Comparison of ENCODE assay signal across 13 mouse cellular contexts in the genomic region with DNA sequence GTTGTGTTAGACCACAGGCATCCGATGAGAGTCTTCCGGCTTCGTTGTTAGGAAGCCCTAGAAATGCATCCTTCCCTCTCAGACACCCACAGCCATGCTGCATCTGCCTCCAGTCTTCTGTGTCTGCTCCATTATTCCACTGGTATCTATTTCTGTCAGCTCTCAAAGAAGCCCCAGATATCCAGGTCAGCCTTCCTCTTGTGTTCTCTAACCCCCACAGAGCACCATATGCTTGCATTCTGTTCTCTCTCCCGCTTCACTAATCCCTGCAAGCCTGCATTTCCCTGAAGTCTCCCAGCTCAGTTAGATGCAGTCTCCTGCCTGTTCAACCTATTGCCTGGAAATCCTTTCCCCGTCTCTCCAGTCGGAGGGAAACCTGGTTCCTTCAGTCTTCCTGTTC. TPM values are rescaled to one million over a fixed set of nuclear protein-coding genes. Genes with fewer than 3 reads are reported as not detected.
DNase-seq lines count a peak whose midpoint lies in the region; ATAC-seq and TF ChIP-seq lines count a peak whose summit lies in the region.
"Had no signal": no experiment of that assay in that cellular context is flagged by ENCODE, and none has a peak within 500 bp of the region (broad histone marks: within the 10 kb centered on the region; RNA-seq: fewer than 3 reads in every experiment).

No protein-coding gene starts in this region.

- no peak overlapping the region for H3K9ac ChIP-seq in hindbrain, postnatal 0 days (replicated peaks; ENCODE audit: low read length)
- no peak overlapping the region for H3K9ac ChIP-seq in hindbrain, embryonic 12.5 days
- no peak overlapping the region for H3K9ac ChIP-seq in neural tube, embryonic 15.5 days (replicated peaks)
- H3K9ac ChIP-seq: embryonic facial prominence, embryonic 15.5 days; heart, embryonic 13.5 days had no signal

- ATAC-seq in hindbrain, postnatal 0 days: no peak
- no peak for ATAC-seq in hindbrain, embryonic 12.5 days (ENCODE audit: low FRiP score)
- no peak for ATAC-seq in neural tube, embryonic 15.5 days (ENCODE audit: low FRiP score)

- 28% methylated on average over 6 of the region's 6 CpGs for WGBS in hindbrain, postnatal 0 days
- 55% methylated on average over 6 of the region's 6 CpGs for WGBS in hindbrain, embryonic 12.5 days
- 67% methylated on average over 6 of the region's 6 CpGs for WGBS in neural tube, embryonic 15.5 days

- TF ChIP-seq CTCF in hindbrain, postnatal 0 days (IDR thresholded peaks at IDR 0.05; ENCODE audit: low read depth): no peak

- DNase-seq in hindbrain, postnatal 0 days (ENCODE audit: low spot score): peak; percentile 45
- DNase-seq in cerebellum, adult 9-11 months: peak; percentile 98
- peak; percentile 27 to 43 for DNase-seq in layer of hippocampus, postnatal 36 days
- DNase-seq in retina, postnatal 1 day: peak; percentile 85
- no peak for DNase-seq in urinary bladder, postnatal 10 days (ENCODE audit: low spot score)
- DNase-seq in ovary, adult 18-20 months (ENCODE audit: low spot score): no peak
- DNase-seq: liver; lung, postnatal 36 days had no signal

- no peaks in the 10 kb centered on the region for H3K36me3 ChIP-seq in hindbrain, postnatal 0 days (ENCODE audit: insufficient read depth, low read length)
- H3K36me3 ChIP-seq in hindbrain, embryonic 12.5 days: no peaks in the 10 kb centered on the region
- no peaks in the 10 kb centered on the region for H3K36me3 ChIP-seq in neural tube, embryonic 15.5 days
- H3K36me3 ChIP-seq: embryonic facial prominence, embryonic 15.5 days; heart, embryonic 13.5 days had no signal

- H3K9me3 ChIP-seq in hindbrain, postnatal 0 days (ENCODE audit: low read length): no peaks in the 10 kb centered on the region
- H3K9me3 ChIP-seq in hindbrain, embryonic 12.5 days (replicated peaks): no peaks in the 10 kb centered on the region
- H3K9me3 ChIP-seq in neural tube, embryonic 15.5 days (replicated peaks): no peaks in the 10 kb centered on the region
- H3K9me3 ChIP-seq: embryonic facial prominence, embryonic 15.5 days; heart, embryonic 13.5 days had no signal

- H3K4me3 ChIP-seq in hindbrain, postnatal 0 days (ENCODE audit: low read length): no peak overlapping the region
- no peak overlapping the region for H3K4me3 ChIP-seq in hindbrain, embryonic 12.5 days
- H3K4me3 ChIP-seq in neural tube, embryonic 15.5 days (replicated peaks): no peak overlapping the region
- H3K4me3 ChIP-seq: embryonic facial prominence, embryonic 15.5 days; heart, embryonic 13.5 days; myocyte had no signal

- no peak overlapping the region for H3K4me2 ChIP-seq in hindbrain, postnatal 0 days (ENCODE audit: low read depth, low read length)
- no peak overlapping the region for H3K4me2 ChIP-seq in hindbrain, embryonic 12.5 days (replicated peaks)
- H3K4me2 ChIP-seq in neural tube, embryonic 15.5 days: no peak overlapping the region
- H3K4me2 ChIP-seq: embryonic facial prominence, embryonic 15.5 days; heart, embryonic 13.5 days had no signal

- H3K4me1 ChIP-seq in hindbrain, postnatal 0 days (ENCODE audit: insufficient read depth, low read length): no peaks in the 10 kb centered on the region
- H3K4me1 ChIP-seq in hindbrain, embryonic 12.5 days: 0 out of 2 replicates have a peak, but pooled peaks cover 6% of the 10 kb centered on the region
- no peaks in the 10 kb centered on the region for H3K4me1 ChIP-seq in neural tube, embryonic 15.5 days
- H3K4me1 ChIP-seq: embryonic facial prominence, embryonic 15.5 days; heart, embryonic 13.5 days had no signal

- no peaks in the 10 kb centered on the region for H3K27me3 ChIP-seq in hindbrain, postnatal 0 days (ENCODE audit: insufficient read depth, low read length)
- H3K27me3 ChIP-seq in hindbrain, embryonic 12.5 days: no peaks in the 10 kb centered on the region
- no peaks in the 10 kb centered on the region for H3K27me3 ChIP-seq in neural tube, embryonic 15.5 days (replicated peaks)
- H3K27me3 ChIP-seq: embryonic facial prominence, embryonic 15.5 days; heart, embryonic 13.5 days had no signal

- no peak overlapping the region for H3K27ac ChIP-seq in hindbrain, postnatal 0 days
- no peak overlapping the region for H3K27ac ChIP-seq in hindbrain, embryonic 12.5 days
- H3K27ac ChIP-seq in neural tube, embryonic 15.5 days (replicated peaks): no peak overlapping the region
- H3K27ac ChIP-seq: embryonic facial prominence, embryonic 15.5 days; heart, embryonic 13.5 days had no signal

RNA-seq across cellular contexts. Expression of gene Wdfy3, which starts 53.6 kb away (rescaled TPM):
- total RNA-seq in hindbrain, postnatal 0 days (2014; rRNA removed): 83.5 and 88.4 TPM in 2 replicates
- polyA plus RNA-seq in hindbrain, postnatal 0 days (2015; fragmentation: Nextera tagmentation; extraction: Ambion mirVana): 15.8 and 16.0 TPM in 2 replicates
- 41.3 and 41.9 TPM in 2 replicates for polyA plus RNA-seq in hindbrain, embryonic 12.5 days (2016; fragmentation: Nextera tagmentation; extraction: Ambion mirVana)
- total RNA-seq in layer of hippocampus, postnatal 36 days (2021): 100 to 1,000 TPM; 116 to 122 TPM
- polyA plus RNA-seq in neural tube, embryonic 15.5 days (2015; fragmentation: Nextera tagmentation; extraction: Ambion mirVana): 20.5 and 22.9 TPM in 2 replicates

Comparison
In these comparisons a context has a peak if more than half of its experiments do, and no peak if none do; other contexts are left out.
1. DNase-seq: peak in hindbrain, postnatal 0 days (single experiment), cerebellum, adult 9-11 months (single experiment), layer of hippocampus, postnatal 36 days (2 of 2) and retina, postnatal 1 day (single experiment); none in urinary bladder, postnatal 10 days (single experiment) and ovary, adult 18-20 months (single experiment).